Mouse (Mus musculus): ENCODE results near the gene Gldc.

GRCm38 (mm10) chr19:30050584-30050983, 124.6 kb downstream of the Gldc start:
- TF ChIP-seq CTCF (IDR thresholded peaks at IDR 0.05; ENCODE audit: extremely low read depth, insufficient read length, insufficient replicate concordance, low read depth, low read length): no peak
- TF ChIP-seq POLR2A (IDR thresholded peaks at IDR 0.05; ENCODE audit: low read depth, low read length): no peak
